Mouse (Mus musculus) embryonic facial prominence, embryonic 13.5 days (tissue): ENCODE measurements around the gene Bspry. TPM values are rescaled to one million over a fixed set of nuclear protein-coding genes. Genes with fewer than 3 reads are reported as not detected.

ENCODE experiments used
- ATAC-seq: fragments of 200-750 bp; cut with Nextera tagmentation; 2 replicates; pipeline ENCODE4 v1.8.0; 2017; ENCODE audit warnings: low read depth; ENCODE audit not compliant: insufficient number of reproducible peaks, insufficient read depth, low FRiP score, low TSS enrichment
- H3K27ac ChIP-seq: fragments of 300-500 bp; sonication (generic); 2 replicates; pipeline ENCODE4 v1.5.1; 2015; ENCODE audit warnings: moderate library complexity, mild to moderate bottlenecking, inconsistent platforms
- H3K27me3 ChIP-seq: fragments of 300-500 bp; sonication (generic); 2 replicates; pipeline ENCODE4 v1.6.1; 2015; ENCODE audit warnings: mild to moderate bottlenecking, inconsistent platforms
- H3K36me3 ChIP-seq: fragments of 300-500 bp; sonication (generic); 2 replicates; pipeline ENCODE4 v1.6.1; 2015; ENCODE audit warnings: mild to moderate bottlenecking, inconsistent platforms
- H3K4me1 ChIP-seq: fragments of 300-500 bp; sonication (generic); 2 replicates; pipeline ENCODE4 v1.6.1; 2015; ENCODE audit warnings: inconsistent platforms
- H3K4me2 ChIP-seq: fragments of 300-500 bp; sonication (generic); 2 replicates; pipeline ENCODE4 v1.6.1; 2015; ENCODE audit warnings: moderate library complexity, mild to moderate bottlenecking, inconsistent platforms
- H3K4me3 ChIP-seq: fragments of 300-500 bp; sonication (generic); 2 replicates; pipeline ENCODE4 v1.5.1; 2015; ENCODE audit warnings: mild to moderate bottlenecking, inconsistent platforms
- H3K9ac ChIP-seq: fragments of 300-500 bp; sonication (generic); 2 replicates; pipeline ENCODE4 v1.6.1; 2015; ENCODE audit warnings: mild to moderate bottlenecking, inconsistent platforms
- H3K9me3 ChIP-seq: fragments of 300-500 bp; sonication (generic); 2 replicates; pipeline ENCODE4 v1.6.1; 2016; ENCODE audit warnings: inconsistent platforms
- WGBS: fragments of 180-500 bp; shearing (Covaris S2); methylation state at CpG from one replicate; pipeline ENCODE4 v1.1.7; 2015; ENCODE audit warnings: mixed read lengths; 5-methylcytosine and 5-hydroxymethylcytosine counted together
- polyA plus RNA-seq: library from polyadenylated mRNA; unstranded; fragments of >200 nt; fragmentation: Nextera tagmentation; extraction: Ambion mirVana; gene quantifications from 2 replicates; pipeline ENCODE4 v1.2.1, GENCODE M21; 2015

Bspry gene
- 5.4 and 5.5 TPM in 2 replicates for polyA plus RNA-seq

- Histone ChIP-seq H3K9me3 (no peaks in the 10 kb centered on the region), H3K4me1 (peaks cover 15% of the 10 kb centered on the region), H3K36me3 (no peaks in the 10 kb centered on the region), H3K27me3 (peaks cover 32% of the 10 kb centered on the region), H3K27ac (no peak within 1 kb of the TSS), H3K4me2 (peak within 1 kb of the TSS; percentile 86), H3K4me3 (peak within 1 kb of the TSS; percentile 49), H3K9ac (no peak within 1 kb of the TSS)
- WGBS = 2% methylated on average over 71 of the region's 71 CpGs
- ATAC-seq = peak; percentile 77
These were observed at the start of gene Bspry for GRCm38 (mm10) chr4:62479937-62480708. Gene Bspry, plus strand, starts transcription at chr4:62480053.

DNA sequence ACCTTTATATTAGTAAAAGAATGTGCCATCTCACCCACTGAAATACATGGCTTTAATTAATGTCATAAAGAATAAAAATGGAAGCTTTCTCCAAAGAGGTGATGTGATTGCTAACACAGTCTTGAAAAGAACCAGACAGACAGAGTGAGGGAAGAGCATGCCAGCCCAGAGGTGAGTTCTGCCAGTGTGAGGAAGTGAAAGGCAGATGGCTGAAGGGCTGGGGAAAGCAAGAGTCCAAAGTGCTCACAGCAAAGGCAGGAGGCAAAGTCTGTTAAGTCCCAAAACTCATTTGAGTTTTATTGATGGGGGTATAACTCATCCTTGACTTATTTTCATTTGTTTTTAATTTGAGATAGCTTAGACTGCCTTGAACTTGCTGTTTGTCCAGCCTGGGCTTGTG, 49.2 kb upstream of the Bspry start:
- Histone ChIP-seq H3K4me3 (no peak overlapping the region), H3K36me3 (peaks cover 5% of the 10 kb centered on the region), H3K27me3 (no peaks in the 10 kb centered on the region), H3K4me1 (no peaks in the 10 kb centered on the region), H3K9ac (no peak overlapping the region), H3K27ac (no peak overlapping the region), H3K9me3 (no peaks in the 10 kb centered on the region), H3K4me2 (no peak overlapping the region)
- no peak for ATAC-seq

DNA sequence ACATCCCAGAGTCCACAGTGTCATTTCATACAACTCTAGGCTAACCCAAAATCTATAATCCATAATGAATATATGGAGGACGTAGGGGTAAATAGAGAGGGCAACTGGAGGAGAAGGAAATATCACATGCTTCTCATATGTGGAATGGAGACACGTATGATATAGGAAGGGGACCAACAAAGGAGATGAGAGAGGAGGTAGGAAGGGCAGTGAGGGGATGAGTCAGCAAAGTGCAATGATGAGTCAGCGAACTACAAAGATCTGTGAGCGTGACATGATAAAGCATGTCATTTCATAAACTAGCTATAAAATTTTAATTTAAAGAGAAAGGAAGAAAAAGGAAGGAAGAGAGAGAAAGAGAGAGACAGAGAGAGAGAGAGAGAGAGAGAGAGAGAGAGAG, 48.3 kb upstream of the Bspry start:
- Histone ChIP-seq H3K27me3 (no peaks in the 10 kb centered on the region), H3K9me3 (no peaks in the 10 kb centered on the region), H3K4me1 (no peaks in the 10 kb centered on the region), H3K4me2 (no peak overlapping the region), H3K9ac (no peak overlapping the region), H3K27ac (no peak overlapping the region), H3K4me3 (no peak overlapping the region), H3K36me3 (no peaks in the 10 kb centered on the region)
- no peak for ATAC-seq
- 84% methylated on average over 4 of the region's 4 CpGs for WGBS

- H3K27ac ChIP-seq = no peak overlapping the region
- no peaks in the 10 kb centered on the region for H3K36me3 ChIP-seq
- H3K4me1 ChIP-seq = no peaks in the 10 kb centered on the region
- H3K9me3 ChIP-seq = no peaks in the 10 kb centered on the region
- 81% methylated on average over 7 of the region's 7 CpGs for WGBS
- no peak overlapping the region for H3K9ac ChIP-seq
- H3K4me3 ChIP-seq = no peak overlapping the region
- no peaks in the 10 kb centered on the region for H3K27me3 ChIP-seq
- no peak overlapping the region for H3K4me2 ChIP-seq
- ATAC-seq = no peak
These were observed 45.6 kb upstream of the Bspry start for GRCm38 (mm10) chr4:62433939-62434870.

GRCm38 (mm10) chr4:62435081-62435480, 44.8 kb upstream of the Bspry start, which contains the start of gene Rnf183:
Gene Rnf183, minus strand, starts transcription at chr4:62435252.
- Histone ChIP-seq H3K27me3 (no peaks in the 10 kb centered on the region), H3K9ac (no peak within 1 kb of the TSS), H3K9me3 (no peaks in the 10 kb centered on the region), H3K4me1 (no peaks in the 10 kb centered on the region), H3K36me3 (no peaks in the 10 kb centered on the region), H3K27ac (no peak within 1 kb of the TSS), H3K4me3 (no peak within 1 kb of the TSS), H3K4me2 (no peak within 1 kb of the TSS)
- 77% methylated on average over 6 of the region's 6 CpGs for WGBS
- ATAC-seq = no peak

DNA sequence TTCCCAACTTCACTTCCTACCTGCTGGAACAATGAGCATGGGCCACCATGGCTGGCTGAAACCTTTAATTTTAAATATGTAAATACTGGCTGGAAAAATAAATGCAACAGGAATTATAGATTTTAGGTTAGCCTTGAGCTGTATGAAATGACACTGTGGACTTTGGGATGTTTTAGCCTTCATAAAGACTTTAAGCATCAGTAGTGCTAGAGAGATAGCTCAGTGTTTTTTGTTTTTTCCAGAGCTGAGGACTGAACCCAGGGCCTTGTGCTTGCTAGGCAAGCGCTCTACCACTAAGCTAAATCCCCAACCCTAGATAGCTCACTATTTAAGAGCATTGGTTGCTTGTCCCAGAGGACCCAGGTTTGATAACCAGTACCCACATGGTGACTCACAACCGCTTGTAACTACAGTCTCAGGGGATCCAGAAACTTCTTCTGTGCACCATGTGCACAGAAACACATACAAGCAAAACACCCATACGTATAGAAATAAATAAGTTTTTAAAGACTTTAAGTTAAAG, 42.5 kb upstream of the Bspry start:
- Histone ChIP-seq H3K9ac (no peak overlapping the region), H3K9me3 (no peaks in the 10 kb centered on the region), H3K4me1 (no peaks in the 10 kb centered on the region), H3K36me3 (no peaks in the 10 kb centered on the region), H3K4me3 (no peak overlapping the region), H3K4me2 (no peak overlapping the region), H3K27ac (no peak overlapping the region), H3K27me3 (no peaks in the 10 kb centered on the region)
- ATAC-seq = no peak
- 86% methylated on average over 3 of the region's 3 CpGs for WGBS

DNA sequence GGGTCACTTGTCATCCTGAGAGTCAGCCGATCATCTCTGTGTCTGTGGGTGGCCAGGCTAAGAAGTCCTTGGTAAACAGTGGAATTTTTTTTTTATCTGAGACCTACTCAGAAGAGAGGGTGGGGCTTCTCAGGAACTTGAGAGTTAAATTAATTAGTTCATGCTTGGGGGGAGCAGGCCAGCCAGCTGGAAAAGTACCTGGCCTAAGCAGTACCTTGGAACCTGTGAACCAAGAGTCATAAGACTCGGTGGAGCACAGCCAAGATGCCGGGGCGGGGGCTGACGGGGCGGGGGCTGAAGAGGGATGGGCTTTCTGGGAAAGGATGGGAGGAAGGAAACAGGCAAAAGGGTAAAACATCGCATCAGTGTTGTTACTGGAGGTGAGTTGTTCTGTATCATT, 42.0 kb upstream of the Bspry start:
- H3K9ac ChIP-seq = no peak overlapping the region
- H3K27me3 ChIP-seq = no peaks in the 10 kb centered on the region
- no peaks in the 10 kb centered on the region for H3K4me1 ChIP-seq
- no peaks in the 10 kb centered on the region for H3K36me3 ChIP-seq
- no peak for ATAC-seq
- H3K4me2 ChIP-seq = no peak overlapping the region
- WGBS = 77% methylated on average over 7 of the region's 7 CpGs
- H3K27ac ChIP-seq = no peak overlapping the region
- no peak overlapping the region for H3K4me3 ChIP-seq
- no peaks in the 10 kb centered on the region for H3K9me3 ChIP-seq

DNA sequence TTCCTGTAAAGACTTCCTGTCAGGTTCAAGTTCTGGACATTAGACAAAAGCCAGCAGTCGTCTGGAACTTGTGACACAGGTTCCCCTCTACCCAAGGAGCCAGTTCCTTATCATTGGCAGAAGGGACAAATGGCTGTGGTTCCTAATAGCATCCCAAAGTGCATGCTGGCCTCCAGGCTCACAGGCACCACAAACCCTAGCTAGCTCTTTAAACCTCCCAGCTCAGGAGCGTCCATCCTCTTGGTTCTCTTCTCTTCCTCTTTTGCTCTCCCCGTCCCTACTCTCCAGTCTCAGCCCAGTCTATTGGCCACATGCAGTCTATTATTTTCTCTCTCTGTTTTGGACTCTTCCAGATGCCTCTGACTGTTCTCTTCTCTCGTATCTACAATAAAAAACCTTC, 40.1 kb upstream of the Bspry start:
- H3K4me3 ChIP-seq = no peak overlapping the region
- 66% methylated on average over 4 of the region's 4 CpGs for WGBS

GRCm38 (mm10) chr4:62440544-62440943, 39.3 kb upstream of the Bspry start:
- WGBS = 74% methylated on average over 4 of the region's 4 CpGs
- no peak for ATAC-seq
- Histone ChIP-seq H3K27me3 (no peaks in the 10 kb centered on the region), H3K27ac (no peak overlapping the region), H3K36me3 (no peaks in the 10 kb centered on the region), H3K4me2 (no peak overlapping the region), H3K9me3 (no peaks in the 10 kb centered on the region), H3K9ac (no peak overlapping the region), H3K4me1 (no peaks in the 10 kb centered on the region), H3K4me3 (no peak overlapping the region)

More for the DNA sequence above, 40.1 kb upstream of the Bspry start:
- Histone ChIP-seq H3K27ac (no peak overlapping the region), H3K9ac (no peak overlapping the region), H3K4me2 (no peak overlapping the region), H3K4me1 (no peaks in the 10 kb centered on the region), H3K27me3 (no peaks in the 10 kb centered on the region), H3K9me3 (no peaks in the 10 kb centered on the region), H3K36me3 (no peaks in the 10 kb centered on the region)
- no peak for ATAC-seq

GRCm38 (mm10) chr4:62440986-62441385, 38.9 kb upstream of the Bspry start:
- WGBS = 58% methylated on average over 4 of the region's 4 CpGs
- ATAC-seq = no peak
- Histone ChIP-seq H3K9ac (no peak overlapping the region), H3K27me3 (no peaks in the 10 kb centered on the region), H3K9me3 (no peaks in the 10 kb centered on the region), H3K4me2 (no peak overlapping the region), H3K36me3 (no peaks in the 10 kb centered on the region), H3K27ac (no peak overlapping the region), H3K4me3 (no peak overlapping the region), H3K4me1 (no peaks in the 10 kb centered on the region)

- H3K36me3 ChIP-seq = no peaks in the 10 kb centered on the region
- no peak overlapping the region for H3K9ac ChIP-seq
- H3K4me1 ChIP-seq = peaks cover 8% of the 10 kb centered on the region; the same call in 1 of the 2 replicates
- no peaks in the 10 kb centered on the region for H3K9me3 ChIP-seq
- no peaks in the 10 kb centered on the region for H3K27me3 ChIP-seq
- H3K27ac ChIP-seq = no peak overlapping the region
- H3K4me3 ChIP-seq = no peak overlapping the region
- 54% methylated on average over 5 of the region's 5 CpGs for WGBS
- H3K4me2 ChIP-seq = no peak overlapping the region
- no peak; the same call in 1 of the 2 replicates for ATAC-seq
These were observed 24.9 kb upstream of the Bspry start for GRCm38 (mm10) chr4:62454995-62455394.
